Mouse (Mus musculus): ENCODE measurements at regions not wholly inside any gene's neighbourhood (a gene's known extent, or its start where the extent isn't known, plus 50 kb on each side); places are given as distances from the start of the nearest gene placed in this dataset.

DNA sequence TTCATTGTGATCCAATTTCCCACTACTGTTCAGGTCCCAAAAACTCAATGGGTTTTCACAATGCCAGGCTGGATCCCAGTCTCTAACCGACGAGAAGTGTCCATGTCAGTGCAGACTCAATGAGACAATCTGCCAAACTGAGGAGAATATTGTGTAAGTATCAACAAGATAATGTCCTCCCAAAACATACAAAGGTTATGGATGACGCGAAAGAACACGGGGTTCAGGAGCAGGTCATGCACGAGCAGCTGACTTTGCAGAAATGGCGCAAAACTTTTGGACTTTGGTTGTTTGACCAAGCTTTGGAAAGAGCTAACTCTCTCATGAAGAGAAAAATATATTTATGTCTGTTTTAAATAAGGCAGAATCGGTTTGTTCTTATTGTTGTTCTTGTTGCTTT lies 83.9 kb upstream of the Dpyd start:
- TF ChIP-seq GATA1 (IDR thresholded peaks at IDR 0.05; ENCODE audit: borderline replicate concordance, low read length) (no peak), FLI1 (IDR thresholded peaks at IDR 0.05; ENCODE audit: low read length) (no peak)

Data from megakaryocyte, embryonic 14.5 days (primary cell).